Mouse (Mus musculus): ENCODE measurements around the gene Spryd7. TPM values are rescaled to one million over a fixed set of nuclear protein-coding genes. Genes with fewer than 3 reads are reported as not detected.

The Spryd7 gene
- 9.3 TPM for polyA plus RNA-seq (2017; shearing (Covaris generic))

GRCm38 (mm10) chr14:61556289-61557147, at the start of gene Spryd7:
Gene Spryd7 (minus strand): TSS chr14:61556886.

GRCm38 (mm10) chr14:61597968-61598367, 41.3 kb upstream of the Spryd7 start, which contains the start of gene Trim13:
Gene Trim13 (plus strand): TSS chr14:61598247.

Other genes starting within 250 kb of the Spryd7 start
- 0.49 TPM for gene Arl11, start 247.1 kb downstream of the Spryd7 start, polyA plus RNA-seq (2017; shearing (Covaris generic))
- gene Ebpl, start 196.4 kb downstream of the Spryd7 start, polyA plus RNA-seq (2017; shearing (Covaris generic)), result 14.1 TPM
- gene Kpna3, start 117.0 kb downstream of the Spryd7 start, polyA plus RNA-seq (2017; shearing (Covaris generic)), result 52.6 TPM
- gene Trim13, start 41.4 kb upstream of the Spryd7 start, polyA plus RNA-seq (2017; shearing (Covaris generic)), result 7.6 TPM
- gene Kcnrg, start 50.6 kb upstream of the Spryd7 start, polyA plus RNA-seq (2017; shearing (Covaris generic)), result 0.51 TPM